Mouse (Mus musculus): ENCODE measurements around the gene Rabgap1. TPM values are rescaled to one million over a fixed set of nuclear protein-coding genes. Genes with fewer than 3 reads are reported as not detected.

The Rabgap1 gene
- polyA plus RNA-seq, 2 experiments = 5.0 to 7.6 TPM

- H3K4me1 ChIP-seq (replicated peaks; ENCODE audit: control insufficient read depth in 2 of 2, insufficient read depth in 2 of 2, low read length in 1 of 2) = no peaks in the 10 kb centered on the region; a peak in 1 of 4 replicates
- no peak overlapping the region for H3K4me2 ChIP-seq (ENCODE audit: low read depth)
- H3K27me3 ChIP-seq (ENCODE audit: control insufficient read depth, insufficient read depth, low read length) = no peaks in the 10 kb centered on the region
- H3K36me3 ChIP-seq (replicated peaks; ENCODE audit: control insufficient read depth, insufficient read depth, low read depth) = no peaks in the 10 kb centered on the region
- DNase-seq (ENCODE audit: low read depth in 3 of 3, low spot score in 3 of 3) = no peak
- TF ChIP-seq CTCF (IDR thresholded peaks at IDR 0.05; ENCODE audit: low read depth) (peak; percentile 37; the same call in 1 of the 2 replicates), EP300 (IDR thresholded peaks at IDR 0.05; ENCODE audit: low read depth) (no peak)
- 87% methylated on average over 4 of the region's 4 CpGs for WGBS (ENCODE audit: insufficient replicate concordance)
- no peak overlapping the region for H3K4me3 ChIP-seq (ENCODE audit: insufficient read depth in 1 of 2, low read depth in 2 of 2, low read length in 2 of 2)
- ATAC-seq (ENCODE audit: insufficient read depth) = no peak
- H3K9ac ChIP-seq (replicated peaks) = no peak overlapping the region
- H3K9me3 ChIP-seq (ENCODE audit: control insufficient read depth, low read length) = no peaks in the 10 kb centered on the region
- H3K27ac ChIP-seq = no peak overlapping the region
These were observed 17.6 kb downstream of the Rabgap1 start for GRCm38 (mm10) chr2:37460707-37461106.

- Histone ChIP-seq H3K36me3 (replicated peaks; ENCODE audit: control insufficient read depth, insufficient read depth, low read depth) (no peaks in the 10 kb centered on the region; the same call in 1 of the 2 replicates), H3K9ac (replicated peaks) (no peak overlapping the region), H3K4me3 (ENCODE audit: insufficient read depth in 1 of 2, low read depth in 2 of 2, low read length in 2 of 2) (no peak overlapping the region), H3K4me2 (ENCODE audit: low read depth) (no peak overlapping the region), H3K9me3 (ENCODE audit: control insufficient read depth, low read length) (no peaks in the 10 kb centered on the region), H3K4me1 (replicated peaks; ENCODE audit: control insufficient read depth in 2 of 2, insufficient read depth in 2 of 2, low read length in 1 of 2) (no peaks in the 10 kb centered on the region; a peak in 1 of 4 replicates), H3K27ac (no peak overlapping the region), H3K27me3 (ENCODE audit: control insufficient read depth, insufficient read depth, low read length) (no peaks in the 10 kb centered on the region)
- DNase-seq (ENCODE audit: low read depth in 3 of 3, low spot score in 3 of 3) = no peak
- 60% methylated on average over 4 of the region's 4 CpGs for WGBS (ENCODE audit: insufficient replicate concordance)
- TF ChIP-seq EP300 (IDR thresholded peaks at IDR 0.05; ENCODE audit: low read depth) (0 out of 2 replicates have a peak, but pooled peaks have one; percentile 13), CTCF (IDR thresholded peaks at IDR 0.05; ENCODE audit: low read depth) (no peak)
- ATAC-seq (ENCODE audit: insufficient read depth) = no peak
These were observed 23.2 kb downstream of the Rabgap1 start for GRCm38 (mm10) chr2:37466266-37466665.

GRCm38 (mm10) chr2:37479559-37479958, 36.5 kb downstream of the Rabgap1 start:
- H3K27ac ChIP-seq = no peak overlapping the region
- no peaks in the 10 kb centered on the region for H3K9me3 ChIP-seq (ENCODE audit: control insufficient read depth, low read length)
- DNase-seq (ENCODE audit: low read depth in 3 of 3, low spot score in 3 of 3) = no peak
- ATAC-seq (ENCODE audit: insufficient read depth) = no peak
- H3K27me3 ChIP-seq (ENCODE audit: control insufficient read depth, insufficient read depth, low read length) = no peaks in the 10 kb centered on the region
- peaks cover 9% of the 10 kb centered on the region for H3K36me3 ChIP-seq (replicated peaks; ENCODE audit: control insufficient read depth, insufficient read depth, low read depth)
- H3K4me1 ChIP-seq (replicated peaks; ENCODE audit: control insufficient read depth in 2 of 2, insufficient read depth in 2 of 2, low read length in 1 of 2) = 0 out of 4 replicates have a peak, but pooled peaks cover 2 to 4% of the 10 kb centered on the region in 2 experiments
- TF ChIP-seq EP300 (IDR thresholded peaks at IDR 0.05; ENCODE audit: low read depth) = no peak
- no peak for TF ChIP-seq CTCF (IDR thresholded peaks at IDR 0.05; ENCODE audit: low read depth)
- H3K4me3 ChIP-seq (ENCODE audit: insufficient read depth in 1 of 2, low read depth in 2 of 2, low read length in 2 of 2) = no peak overlapping the region
- no peak overlapping the region for H3K9ac ChIP-seq (replicated peaks)
- H3K4me2 ChIP-seq (ENCODE audit: low read depth) = peak overlapping the region; percentile 29; the same call in 1 of the 2 replicates

GRCm38 (mm10) chr2:37480039-37480438, 37.0 kb downstream of the Rabgap1 start:
- Histone ChIP-seq H3K9ac (replicated peaks) (no peak overlapping the region), H3K27me3 (ENCODE audit: control insufficient read depth, insufficient read depth, low read length) (no peaks in the 10 kb centered on the region)
- 52% methylated on average over 2 of the region's 2 CpGs for WGBS (ENCODE audit: insufficient replicate concordance)

GRCm38 (mm10) chr2:37484165-37484564, 41.1 kb downstream of the Rabgap1 start:
- Histone ChIP-seq H3K9me3 (ENCODE audit: control insufficient read depth, low read length) (no peaks in the 10 kb centered on the region), H3K4me1 (replicated peaks; ENCODE audit: control insufficient read depth in 2 of 2, insufficient read depth in 2 of 2, low read length in 1 of 2) (peaks cover 2 to 7% of the 10 kb centered on the region in 2 experiments; a peak in 3 of 4 replicates), H3K4me2 (ENCODE audit: low read depth) (no peak overlapping the region), H3K4me3 (ENCODE audit: insufficient read depth in 1 of 2, low read depth in 2 of 2, low read length in 2 of 2) (no peak overlapping the region), H3K36me3 (replicated peaks; ENCODE audit: control insufficient read depth, insufficient read depth, low read depth) (no peaks in the 10 kb centered on the region; the same call in none of the 2 replicates), H3K27me3 (ENCODE audit: control insufficient read depth, insufficient read depth, low read length) (no peaks in the 10 kb centered on the region), H3K27ac (no peak overlapping the region), H3K9ac (replicated peaks) (no peak overlapping the region)
- ATAC-seq (ENCODE audit: insufficient read depth) = no peak
- TF ChIP-seq EP300 (IDR thresholded peaks at IDR 0.05; ENCODE audit: low read depth) (no peak), CTCF (IDR thresholded peaks at IDR 0.05; ENCODE audit: low read depth) (no peak)
- DNase-seq (ENCODE audit: low read depth in 3 of 3, low spot score in 3 of 3) = no peak
- WGBS (ENCODE audit: insufficient replicate concordance) = 51% methylated on average over 2 of the region's 2 CpGs

More at GRCm38 (mm10) chr2:37480039-37480438, 37.0 kb downstream of the Rabgap1 start:
- peak overlapping the region; percentile 29 for H3K4me2 ChIP-seq (ENCODE audit: low read depth)
- H3K4me1 ChIP-seq (replicated peaks; ENCODE audit: control insufficient read depth in 2 of 2, insufficient read depth in 2 of 2, low read length in 1 of 2) = 0 out of 4 replicates have a peak, but pooled peaks cover 2 to 4% of the 10 kb centered on the region in 2 experiments
- ATAC-seq (ENCODE audit: insufficient read depth) (peak; percentile 65; the same call in 1 of the 2 replicates), DNase-seq (ENCODE audit: low read depth in 3 of 3, low spot score in 3 of 3) (peak; percentile 6 to 27 (median 7))
- H3K36me3 ChIP-seq (replicated peaks; ENCODE audit: control insufficient read depth, insufficient read depth, low read depth) = peaks cover 9% of the 10 kb centered on the region
- no peak overlapping the region for H3K27ac ChIP-seq
- no peaks in the 10 kb centered on the region for H3K9me3 ChIP-seq (ENCODE audit: control insufficient read depth, low read length)
- TF ChIP-seq EP300 (IDR thresholded peaks at IDR 0.05; ENCODE audit: low read depth) (peak; percentile 63), CTCF (IDR thresholded peaks at IDR 0.05; ENCODE audit: low read depth) (no peak)
- H3K4me3 ChIP-seq (ENCODE audit: insufficient read depth in 1 of 2, low read depth in 2 of 2, low read length in 2 of 2) = no peak overlapping the region
